Mouse (Mus musculus) right cerebral cortex, postnatal 10 days (tissue): ENCODE measurements at regions not wholly inside any gene's neighbourhood (a gene's known extent, or its start where the extent isn't known, plus 50 kb on each side); places are given as distances from the start of the nearest gene placed in this dataset.
"Not testable (repeated sequence)": the region's sequence is repeated elsewhere in the genome, so short reads cannot be mapped to it uniquely, and the experiment has no call there.

Experiments used
- DNase-seq, 2 experiments: peaks; one replicate each; pipeline ENCODE4 v3.0.0; 2021; ENCODE audit warnings: low spot score in 2 of 2

GRCm38 (mm10) chrX:79760887-79761286 lies 89.7 kb upstream of the Mageb16 start:
- peak; percentile 27 to 32 for DNase-seq

- DNase-seq = not testable (repeated sequence)
Measured at GRCm38 (mm10) chrX:79758596-79758995, 87.4 kb upstream of the Mageb16 start.
